Mouse (Mus musculus): ENCODE results near the gene Inhbb.

Gene Inhbb

GRCm38 (mm10) chr1:119375376-119375775 lies 46.7 kb downstream of the Inhbb start:
- no peak for DNase-seq

DNA sequence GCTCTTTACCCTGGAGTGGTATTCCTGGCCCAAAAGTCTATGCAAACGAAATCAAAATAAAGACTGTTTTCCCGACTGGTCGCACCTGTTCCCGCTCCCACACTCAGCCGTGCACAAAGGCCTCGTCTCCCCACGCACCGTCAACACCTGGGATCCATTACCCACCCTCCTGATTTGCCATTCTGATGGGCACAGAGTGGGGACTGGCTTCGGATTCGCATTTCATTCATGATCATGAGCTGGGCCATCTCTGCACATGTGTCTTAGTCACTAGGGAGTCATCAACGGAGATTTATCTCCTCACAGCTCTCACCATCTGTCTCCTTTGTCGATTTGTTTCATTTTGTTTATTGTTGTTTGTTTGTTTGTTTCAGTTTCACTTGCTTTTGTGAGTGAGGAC lies 54.5 kb downstream of the Inhbb start:
- no peak for DNase-seq

GRCm38 (mm10) chr1:119366315-119366714 lies 55.7 kb downstream of the Inhbb start:
- DNase-seq: no peak

All from cerebellum, adult 9-10 months (tissue).